Mouse (Mus musculus): ENCODE results near the gene Tmem106c. TPM values are rescaled to one million over a fixed set of nuclear protein-coding genes. Genes with fewer than 3 reads are reported as not detected.

Gene Tmem106c
- total and polyA plus RNA-seq, 3 experiments: 10.2 to 21.9 (median 11.1) TPM

- H3K4me1 ChIP-seq (ENCODE audit: control insufficient read depth, insufficient read depth, low read length): no peaks in the 10 kb centered on the region; the same call in 1 of the 2 replicates
- no peak overlapping the region for H3K27ac ChIP-seq
- 60% methylated on average over 4 of the region's 4 CpGs for WGBS
- no peaks in the 10 kb centered on the region for H3K27me3 ChIP-seq (ENCODE audit: control insufficient read depth, insufficient read depth, low read length)
- no peak overlapping the region for H3K9ac ChIP-seq (ENCODE audit: low read depth, low read length)
- no peak overlapping the region for H3K4me3 ChIP-seq
- TF ChIP-seq EP300 (IDR thresholded peaks at IDR 0.05; ENCODE audit: insufficient read depth, low read depth, low read length): no peak
- TF ChIP-seq CTCF (IDR thresholded peaks at IDR 0.05): no peak
- no peak for TF ChIP-seq POLR2A (IDR thresholded peaks at IDR 0.05; ENCODE audit: insufficient read depth, low read depth, low read length)
- H3K36me3 ChIP-seq (ENCODE audit: control insufficient read depth, insufficient read depth, low read length): no peaks in the 10 kb centered on the region
- intact Hi-C loops (cut with DNase I): no loop called here
- no peak for DNase-seq
- no peaks in the 10 kb centered on the region for H3K79me2 ChIP-seq (replicated peaks; ENCODE audit: control insufficient read depth, insufficient read depth, low read length)
Measured at GRCm38 (mm10) chr15:97990721-97991120, 26.7 kb downstream of the Tmem106c start.

GRCm38 (mm10) chr15:97991285-97991895 lies 27.4 kb downstream of the Tmem106c start:
- H3K79me2 ChIP-seq (replicated peaks; ENCODE audit: control insufficient read depth, insufficient read depth, low read length): no peaks in the 10 kb centered on the region
- H3K4me1 ChIP-seq (ENCODE audit: control insufficient read depth, insufficient read depth, low read length): no peaks in the 10 kb centered on the region; the same call in 1 of the 2 replicates
- H3K9ac ChIP-seq (ENCODE audit: low read depth, low read length): no peak overlapping the region
- no peaks in the 10 kb centered on the region for H3K36me3 ChIP-seq (ENCODE audit: control insufficient read depth, insufficient read depth, low read length)
- DNase-seq: no peak
- TF ChIP-seq EP300 (IDR thresholded peaks at IDR 0.05; ENCODE audit: insufficient read depth, low read depth, low read length) (no peak), POLR2A (IDR thresholded peaks at IDR 0.05; ENCODE audit: insufficient read depth, low read depth, low read length) (no peak), CTCF (IDR thresholded peaks at IDR 0.05) (no peak)
- H3K27me3 ChIP-seq (ENCODE audit: control insufficient read depth, insufficient read depth, low read length): no peaks in the 10 kb centered on the region
- H3K27ac ChIP-seq: no peak overlapping the region
- intact Hi-C loops (cut with DNase I): no loop called here
- no peak overlapping the region for H3K4me3 ChIP-seq
- WGBS: 59% methylated on average over 12 of the region's 12 CpGs

GRCm38 (mm10) chr15:97992027-97992711 lies 28.2 kb downstream of the Tmem106c start:
- Histone ChIP-seq H3K36me3 (ENCODE audit: control insufficient read depth, insufficient read depth, low read length) (no peaks in the 10 kb centered on the region), H3K4me1 (ENCODE audit: control insufficient read depth, insufficient read depth, low read length) (no peaks in the 10 kb centered on the region; the same call in 1 of the 2 replicates), H3K27ac (no peak overlapping the region), H3K9ac (ENCODE audit: low read depth, low read length) (no peak overlapping the region), H3K79me2 (replicated peaks; ENCODE audit: control insufficient read depth, insufficient read depth, low read length) (no peaks in the 10 kb centered on the region), H3K27me3 (ENCODE audit: control insufficient read depth, insufficient read depth, low read length) (no peaks in the 10 kb centered on the region), H3K4me3 (no peak overlapping the region)
- TF ChIP-seq POLR2A (IDR thresholded peaks at IDR 0.05; ENCODE audit: insufficient read depth, low read depth, low read length): no peak
- TF ChIP-seq EP300 (IDR thresholded peaks at IDR 0.05; ENCODE audit: insufficient read depth, low read depth, low read length): no peak
- no peak for TF ChIP-seq CTCF (IDR thresholded peaks at IDR 0.05)
- 67% methylated on average over 13 of the region's 13 CpGs for WGBS
- no peak for DNase-seq
- intact Hi-C loops (cut with DNase I): no loop called here

- Histone ChIP-seq H3K79me2 (replicated peaks; ENCODE audit: control insufficient read depth, insufficient read depth, low read length) (no peaks in the 10 kb centered on the region), H3K9ac (ENCODE audit: low read depth, low read length) (no peak overlapping the region), H3K36me3 (ENCODE audit: control insufficient read depth, insufficient read depth, low read length) (no peaks in the 10 kb centered on the region), H3K4me1 (ENCODE audit: control insufficient read depth, insufficient read depth, low read length) (no peaks in the 10 kb centered on the region; the same call in 1 of the 2 replicates), H3K27me3 (ENCODE audit: control insufficient read depth, insufficient read depth, low read length) (no peaks in the 10 kb centered on the region), H3K27ac (no peak overlapping the region), H3K4me3 (no peak overlapping the region)
- TF ChIP-seq POLR2A (IDR thresholded peaks at IDR 0.05; ENCODE audit: insufficient read depth, low read depth, low read length): no peak
- TF ChIP-seq CTCF (IDR thresholded peaks at IDR 0.05): no peak
- no peak for TF ChIP-seq EP300 (IDR thresholded peaks at IDR 0.05; ENCODE audit: insufficient read depth, low read depth, low read length)
- 14% methylated on average over 18 of the region's 18 CpGs for WGBS
- DNase-seq: peak; percentile 73 to 81
- intact Hi-C loops (cut with DNase I): no loop called here
Measured at GRCm38 (mm10) chr15:97992712-97993286, 28.8 kb downstream of the Tmem106c start.

GRCm38 (mm10) chr15:97996716-97997256 lies 32.8 kb downstream of the Tmem106c start:
- no peak overlapping the region for H3K4me3 ChIP-seq
- H3K27ac ChIP-seq: no peak overlapping the region
- WGBS: 57% methylated on average over 13 of the region's 13 CpGs
- DNase-seq: no peak
- H3K36me3 ChIP-seq (ENCODE audit: control insufficient read depth, insufficient read depth, low read length): no peaks in the 10 kb centered on the region
- no peak for TF ChIP-seq POLR2A (IDR thresholded peaks at IDR 0.05; ENCODE audit: insufficient read depth, low read depth, low read length)
- TF ChIP-seq EP300 (IDR thresholded peaks at IDR 0.05; ENCODE audit: insufficient read depth, low read depth, low read length): no peak
- TF ChIP-seq CTCF (IDR thresholded peaks at IDR 0.05): no peak
- H3K4me1 ChIP-seq (ENCODE audit: control insufficient read depth, insufficient read depth, low read length): no peaks in the 10 kb centered on the region; the same call in 1 of the 2 replicates
- H3K9ac ChIP-seq (ENCODE audit: low read depth, low read length): no peak overlapping the region
- intact Hi-C loops (cut with DNase I): no loop called here
- peaks cover 5% of the 10 kb centered on the region for H3K27me3 ChIP-seq (ENCODE audit: control insufficient read depth, insufficient read depth, low read length)
- H3K79me2 ChIP-seq (replicated peaks; ENCODE audit: control insufficient read depth, insufficient read depth, low read length): no peaks in the 10 kb centered on the region

Measured in heart, adult 2 months (tissue).